Mouse (Mus musculus) lung, postnatal 0 days (tissue): ENCODE measurements around the gene Bcl9.

Source experiments
- CTCF ChIP-seq: IDR thresholded peaks from 2 replicates; pipeline ENCODE4 v1.5.1; 2016; ENCODE audit warnings: antibody characterized with exemption, mild to moderate bottlenecking
- EP300 ChIP-seq: IDR thresholded peaks from 2 replicates; pipeline ENCODE4 v1.6.1; 2016; ENCODE audit warnings: antibody characterized with exemption, mild to moderate bottlenecking, control low read depth

GRCm38 (mm10) chr3:97201943-97202342 is 95.8 kb downstream of the Bcl9 start:
- no peak for TF ChIP-seq EP300
- peak; percentile 95 for TF ChIP-seq CTCF
